Mouse (Mus musculus): ENCODE measurements around the gene Gpbar1. TPM values are rescaled to one million over a fixed set of nuclear protein-coding genes. Genes with fewer than 3 reads are reported as not detected.
"Not testable (repeated sequence)": the region's sequence is repeated elsewhere in the genome, so short reads cannot be mapped to it uniquely, and the experiment has no call there.

The Gpbar1 gene
- polyA plus RNA-seq, 1 experiment from 2014 or later, result 0.18 TPM

DNA sequence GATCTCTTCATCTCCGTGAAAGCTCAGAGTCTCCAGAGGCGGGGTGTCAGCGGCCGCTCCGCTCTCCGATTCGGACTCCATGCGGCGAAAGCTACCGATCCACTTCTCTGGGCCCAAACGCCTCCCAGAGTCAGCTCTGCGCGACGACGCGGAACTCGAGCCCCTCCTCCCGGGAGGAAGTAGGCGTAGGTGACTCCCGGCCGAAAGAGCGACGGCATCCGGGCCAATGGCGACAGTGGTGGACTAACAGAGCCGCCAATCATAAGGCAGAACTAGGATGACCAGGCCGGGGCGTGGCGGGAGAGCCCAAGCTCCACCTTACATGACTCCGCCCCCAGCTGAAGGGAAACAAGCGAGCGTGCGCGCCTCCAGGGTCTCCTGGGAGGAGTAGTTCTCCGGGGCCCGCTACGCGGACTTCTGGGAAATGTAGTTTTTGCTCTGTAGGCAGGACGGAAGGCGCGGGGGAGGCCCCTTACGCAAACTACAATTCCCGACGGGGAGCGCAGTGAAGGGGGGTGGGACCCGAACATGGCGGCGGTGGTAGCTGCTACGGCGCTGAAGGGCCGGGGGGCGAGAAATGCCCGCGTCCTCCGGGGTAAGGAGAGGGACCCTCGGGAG is 6.3 kb downstream of the Gpbar1 start, which contains the start of the genes Aamp and Pnkd:
Gene Aamp, minus strand, starts transcription at position 196 of the 618 bp plus-strand sequence.
Gene Pnkd, plus strand, starts transcription at position 388 of the 618 bp plus-strand sequence.
- Histone ChIP-seq H3K36me3 (ENCODE audit: insufficient read depth, low read length) (peaks cover 40% of the 10 kb centered on the region; the same call in 1 of the 2 replicates), H3K4me2 (replicated peaks; ENCODE audit: low read depth, low read length) (peak within 1 kb of the TSS; percentile 77), H3K27ac (ENCODE audit: low read length) (peak within 1 kb of the TSS; percentile 74), H3K4me1 (ENCODE audit: insufficient read depth, low read depth, low read length) (peaks cover 13% of the 10 kb centered on the region), H3K9ac (replicated peaks; ENCODE audit: low read depth) (peak within 1 kb of the TSS; percentile 70), H3K9me3 (ENCODE audit: low read length) (no peaks in the 10 kb centered on the region), H3K4me3 (ENCODE audit: low read depth, low read length) (peak within 1 kb of the TSS; percentile 74), H3K27me3 (replicated peaks; ENCODE audit: insufficient read depth, low read length) (no peaks in the 10 kb centered on the region)
- DNase-seq (ENCODE audit: low spot score), result peak; percentile 100
- TF ChIP-seq CTCF (IDR thresholded peaks at IDR 0.05), result peak; percentile 43
- no peak; the same call in 1 of the 2 replicates for TF ChIP-seq EP300 (IDR thresholded peaks at IDR 0.05)
- ATAC-seq, result peak; percentile 96
- 1% methylated on average over 51 of the region's 56 CpGs for WGBS

DNA sequence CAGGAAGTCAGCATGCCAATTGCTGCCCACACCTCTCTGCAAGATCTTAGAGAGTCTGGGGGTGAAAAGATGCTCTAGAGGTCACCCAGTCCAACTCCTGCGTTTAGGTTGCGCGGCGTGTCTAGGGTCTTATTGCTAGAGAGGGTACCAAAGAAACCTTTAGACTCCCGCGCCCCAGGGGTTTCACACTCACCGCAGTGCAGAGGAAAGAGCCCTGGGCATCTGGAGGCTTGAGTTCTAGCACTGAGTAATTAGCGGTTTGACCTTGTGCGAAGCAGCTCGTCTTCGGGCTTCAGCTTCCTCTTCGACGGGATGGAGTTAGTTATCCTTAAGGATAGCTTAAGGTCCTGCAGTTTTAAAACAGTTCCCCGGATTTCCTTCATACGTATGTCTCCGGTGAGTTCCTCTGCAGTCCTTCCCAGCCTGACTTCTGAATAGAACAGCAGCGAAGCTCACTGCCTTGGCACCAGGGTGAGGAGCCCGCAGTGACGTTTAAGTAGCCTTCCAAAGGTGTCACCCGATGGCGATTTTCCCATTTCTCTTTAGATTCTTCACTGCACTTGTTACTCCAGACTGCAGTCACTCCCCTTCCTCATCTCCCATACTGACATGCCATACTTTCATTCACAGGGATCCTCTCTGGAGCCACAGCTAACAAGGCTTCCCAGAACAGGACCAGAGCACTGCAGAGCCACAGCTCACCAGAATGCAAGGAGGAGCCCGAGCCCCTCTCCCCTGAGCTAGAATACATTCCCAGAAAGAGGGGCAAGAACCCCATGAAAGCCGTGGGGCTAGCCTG is 7.1 kb downstream of the Gpbar1 start:
- Histone ChIP-seq H3K27ac (ENCODE audit: low read length) (peak overlapping the region; percentile 32; the same call in 1 of the 2 replicates), H3K4me1 (ENCODE audit: insufficient read depth, low read depth, low read length) (peaks cover 13% of the 10 kb centered on the region), H3K9me3 (ENCODE audit: low read length) (no peaks in the 10 kb centered on the region), H3K27me3 (replicated peaks; ENCODE audit: insufficient read depth, low read length) (no peaks in the 10 kb centered on the region), H3K36me3 (ENCODE audit: insufficient read depth, low read length) (peaks cover 33% of the 10 kb centered on the region; the same call in 1 of the 2 replicates), H3K4me3 (ENCODE audit: low read depth, low read length) (peak overlapping the region; percentile 74), H3K9ac (replicated peaks; ENCODE audit: low read depth) (peak overlapping the region; percentile 50), H3K4me2 (replicated peaks; ENCODE audit: low read depth, low read length) (peak overlapping the region; percentile 77)
- 4% methylated on average over 23 of the region's 23 CpGs for WGBS
- TF ChIP-seq CTCF (IDR thresholded peaks at IDR 0.05), result no peak
- TF ChIP-seq EP300 (IDR thresholded peaks at IDR 0.05), result no peak
- ATAC-seq (no peak), DNase-seq (ENCODE audit: low spot score) (no peak)

DNA sequence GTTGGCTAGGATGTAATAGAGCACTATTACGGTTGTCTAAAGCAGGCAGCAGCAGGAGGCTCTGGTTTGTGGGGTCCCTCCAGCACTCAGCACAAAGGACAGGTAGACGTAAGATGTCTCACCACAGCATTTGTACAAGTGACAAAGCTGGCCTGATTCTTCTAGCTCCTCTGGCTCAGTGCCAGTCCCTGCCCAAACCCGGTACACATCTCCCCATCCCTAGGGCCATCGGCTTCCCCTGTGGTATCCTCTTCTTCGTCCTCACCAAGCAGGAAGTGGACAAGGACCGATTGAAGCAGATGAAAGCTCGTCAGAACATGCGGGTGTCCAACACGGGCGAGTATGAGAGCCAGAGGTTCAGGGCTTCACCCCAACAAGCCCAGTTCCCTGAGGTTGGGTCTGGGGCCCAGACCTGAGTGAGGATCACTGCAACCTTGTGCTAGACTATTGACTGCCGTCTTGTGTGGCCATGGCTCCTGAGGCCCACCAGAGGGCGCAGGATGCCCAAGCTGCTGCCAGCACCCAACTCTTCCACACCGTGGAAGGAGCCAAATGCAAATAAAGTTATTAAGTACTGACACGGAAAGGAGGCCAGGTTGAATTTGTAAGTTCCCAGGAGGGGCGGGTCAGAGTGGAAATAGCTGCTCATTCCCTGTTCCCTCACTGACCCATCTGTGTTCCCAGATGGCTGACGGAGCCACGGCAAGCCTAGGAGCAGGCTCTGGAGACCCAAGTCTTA is 8.7 kb downstream of the Gpbar1 start:
- not testable (repeated sequence) for H3K4me3 ChIP-seq (ENCODE audit: low read depth, low read length); H3K4me2 ChIP-seq (replicated peaks; ENCODE audit: low read depth, low read length); H3K9me3 ChIP-seq (ENCODE audit: low read length); H3K27me3 ChIP-seq (replicated peaks; ENCODE audit: insufficient read depth, low read length); H3K9ac ChIP-seq (replicated peaks; ENCODE audit: low read depth)
- peak; percentile 83 for DNase-seq (ENCODE audit: low spot score)
- H3K36me3 ChIP-seq (ENCODE audit: insufficient read depth, low read length), result peaks cover 25% of the 10 kb centered on the region; the same call in 1 of the 2 replicates
- peak overlapping the region; percentile 4 for H3K27ac ChIP-seq (ENCODE audit: low read length)
- peaks cover 18% of the 10 kb centered on the region for H3K4me1 ChIP-seq (ENCODE audit: insufficient read depth, low read depth, low read length)
- peak; percentile 0; the same call in 1 of the 2 replicates for ATAC-seq
- TF ChIP-seq CTCF (IDR thresholded peaks at IDR 0.05), result peak; percentile 58
- WGBS, result 51% methylated on average over 15 of the region's 17 CpGs

DNA sequence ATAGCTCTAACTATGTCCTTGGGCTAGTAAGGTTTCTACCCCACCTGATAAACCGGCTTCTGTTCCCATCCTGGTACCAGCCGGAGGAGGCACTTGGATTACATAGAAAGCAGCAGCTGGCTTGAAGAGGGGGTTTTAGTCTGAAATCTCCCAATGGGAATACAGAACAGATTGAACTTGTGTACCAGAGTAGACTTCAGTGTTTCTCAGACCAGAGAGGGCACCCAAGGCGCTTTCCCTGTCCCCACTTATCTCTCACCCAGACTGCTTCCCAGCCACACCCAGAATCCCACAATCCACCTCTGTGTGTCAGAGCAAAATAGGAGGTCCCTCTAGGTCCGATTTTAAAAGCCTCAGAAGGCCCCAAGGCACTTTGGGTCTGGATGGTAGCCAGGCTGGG is 10.0 kb downstream of the Gpbar1 start:
- H3K27me3 ChIP-seq (replicated peaks; ENCODE audit: insufficient read depth, low read length), result no peaks in the 10 kb centered on the region
- peaks cover 19% of the 10 kb centered on the region for H3K4me1 ChIP-seq (ENCODE audit: insufficient read depth, low read depth, low read length)
- TF ChIP-seq EP300 (IDR thresholded peaks at IDR 0.05) (no peak), CTCF (IDR thresholded peaks at IDR 0.05) (no peak)
- ATAC-seq (no peak), DNase-seq (ENCODE audit: low spot score) (no peak)
- H3K4me2 ChIP-seq (replicated peaks; ENCODE audit: low read depth, low read length), result no peak overlapping the region
- H3K4me3 ChIP-seq (ENCODE audit: low read depth, low read length), result no peak overlapping the region
- no peaks in the 10 kb centered on the region for H3K9me3 ChIP-seq (ENCODE audit: low read length)
- WGBS, result 70% methylated on average over 4 of the region's 4 CpGs
- peaks cover 36% of the 10 kb centered on the region; the same call in 1 of the 2 replicates for H3K36me3 ChIP-seq (ENCODE audit: insufficient read depth, low read length)
- H3K9ac ChIP-seq (replicated peaks; ENCODE audit: low read depth), result 0 out of 2 replicates have a peak overlapping the region, but pooled peaks have one; percentile 5
- H3K27ac ChIP-seq (ENCODE audit: low read length), result peak overlapping the region; percentile 69

DNA sequence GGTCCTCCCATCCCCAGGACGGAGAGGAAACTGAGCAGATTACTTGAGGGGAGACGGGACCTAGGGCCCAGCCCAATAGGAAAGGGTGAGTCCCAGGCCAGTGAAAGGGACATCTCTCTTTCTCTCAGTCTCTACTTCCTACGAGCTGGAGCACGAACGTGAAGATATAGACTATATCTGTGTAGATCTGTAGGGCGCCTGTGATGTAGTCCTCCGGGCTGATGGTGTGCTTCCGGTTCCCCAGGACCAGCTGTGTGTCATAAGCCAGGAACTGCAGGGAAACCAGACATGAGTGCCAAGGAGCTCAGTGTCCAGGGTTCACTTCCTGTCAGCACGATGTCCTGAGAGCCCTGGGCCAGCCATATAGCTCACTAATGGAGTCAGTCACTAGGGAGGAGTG is 10.9 kb downstream of the Gpbar1 start:
- no peak overlapping the region for H3K9ac ChIP-seq (replicated peaks; ENCODE audit: low read depth)
- H3K4me3 ChIP-seq (ENCODE audit: low read depth, low read length), result no peak overlapping the region
- ATAC-seq (no peak), DNase-seq (ENCODE audit: low spot score) (peak; percentile 42)
- H3K27me3 ChIP-seq (replicated peaks; ENCODE audit: insufficient read depth, low read length), result no peaks in the 10 kb centered on the region
- H3K36me3 ChIP-seq (ENCODE audit: insufficient read depth, low read length), result peaks cover 42% of the 10 kb centered on the region; the same call in 1 of the 2 replicates
- 60% methylated on average over 9 of the region's 9 CpGs for WGBS
- peak overlapping the region; percentile 69 for H3K27ac ChIP-seq (ENCODE audit: low read length)
- H3K4me2 ChIP-seq (replicated peaks; ENCODE audit: low read depth, low read length), result no peak overlapping the region
- H3K9me3 ChIP-seq (ENCODE audit: low read length), result no peaks in the 10 kb centered on the region
- peak; percentile 67 for TF ChIP-seq EP300 (IDR thresholded peaks at IDR 0.05)
- TF ChIP-seq CTCF (IDR thresholded peaks at IDR 0.05), result no peak
- H3K4me1 ChIP-seq (ENCODE audit: insufficient read depth, low read depth, low read length), result peaks cover 27% of the 10 kb centered on the region

Measured in lung, postnatal 0 days (tissue).